Mouse (Mus musculus): ENCODE data around the gene Sobp. TPM values are rescaled to one million over a fixed set of nuclear protein-coding genes. Genes with fewer than 3 reads are reported as not detected.

The Sobp gene
- total RNA-seq, 4 experiments from 2014 or later: 4.1 to 6.4 (median 5.3) TPM

DNA sequence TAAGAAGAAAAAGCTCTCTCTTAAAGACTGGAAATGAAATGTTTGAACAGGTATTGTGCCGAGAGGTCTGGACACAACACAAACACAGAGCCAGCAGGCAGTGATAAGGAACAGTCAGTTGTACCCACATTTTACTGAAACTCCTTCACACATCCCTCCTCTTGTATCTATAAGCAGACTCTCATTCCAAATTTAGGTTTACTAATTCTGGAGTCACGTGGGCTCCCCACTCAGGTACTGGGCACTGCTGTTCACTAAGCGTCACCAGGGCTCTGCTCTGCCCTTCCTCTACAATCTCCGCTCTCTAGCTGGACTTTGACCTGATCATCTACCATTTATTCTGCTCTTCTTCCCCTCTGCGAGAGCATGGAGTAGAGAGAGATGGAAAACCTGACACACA, 15.4 kb downstream of the Sobp start:
- DNase-seq: no peak

DNA sequence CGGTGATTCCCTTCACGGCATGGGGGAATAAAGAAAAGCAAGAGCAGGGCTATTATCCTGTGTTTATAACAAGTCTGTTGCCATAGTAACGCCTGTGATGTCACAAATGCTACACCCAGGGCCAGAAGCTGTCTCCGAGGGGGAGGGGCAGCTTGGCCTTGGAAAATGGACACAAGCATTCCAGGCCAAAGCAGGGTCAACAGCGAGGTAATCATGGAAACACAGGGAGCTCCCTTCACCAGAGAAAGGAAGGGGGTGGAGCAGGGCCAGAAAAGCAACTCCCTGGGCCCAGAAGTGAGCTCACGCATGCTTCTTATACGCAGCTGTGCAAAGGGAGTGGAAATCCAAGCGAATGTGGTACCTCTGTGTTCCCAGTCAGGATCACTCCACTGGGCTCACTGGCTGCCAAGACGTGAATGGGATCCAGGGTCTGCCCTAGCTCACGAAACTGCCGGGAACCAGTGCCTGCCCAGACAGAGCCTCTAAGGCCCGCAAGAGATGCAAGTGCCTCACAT, 19.2 kb downstream of the Sobp start:
- DNase-seq: peak; percentile 65

DNA sequence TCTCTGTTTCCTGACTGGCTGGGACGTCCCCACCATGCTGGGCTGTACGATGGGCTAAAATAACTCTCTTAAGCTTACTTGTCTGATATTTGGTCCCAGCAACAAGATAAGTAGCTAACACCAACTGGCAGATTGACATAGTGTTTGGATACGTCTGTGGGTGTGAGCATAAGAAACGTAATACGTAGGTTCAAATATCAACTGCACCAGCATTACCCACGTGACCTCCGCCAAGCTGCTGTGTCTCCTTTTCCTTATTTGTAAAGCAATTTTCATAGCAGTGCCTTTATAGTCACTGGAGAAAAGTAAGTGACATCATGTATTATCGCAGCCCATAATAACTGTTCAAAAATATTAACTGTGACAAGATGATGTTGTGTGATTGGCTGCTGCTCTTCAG, 21.7 kb downstream of the Sobp start:
- DNase-seq: no peak

DNA sequence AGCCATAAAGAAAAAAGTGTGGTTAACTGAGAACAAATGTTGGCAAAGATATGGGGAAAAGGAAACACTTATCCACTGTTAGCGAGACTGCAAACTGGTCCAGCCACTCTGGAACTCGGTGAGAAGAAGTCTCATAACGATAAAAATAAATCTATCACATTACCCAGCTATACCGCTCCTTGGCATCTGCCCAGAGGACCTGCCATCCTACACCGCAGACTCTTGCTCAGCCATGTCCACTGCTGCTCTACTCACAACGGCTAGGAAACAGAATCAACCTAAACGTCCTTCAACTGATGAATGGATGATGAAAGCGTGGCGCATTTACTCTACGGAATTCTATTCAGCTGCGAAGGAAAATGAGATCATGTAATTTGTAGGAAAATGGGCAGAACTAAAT, 25.9 kb downstream of the Sobp start:
- DNase-seq: no peak

DNA sequence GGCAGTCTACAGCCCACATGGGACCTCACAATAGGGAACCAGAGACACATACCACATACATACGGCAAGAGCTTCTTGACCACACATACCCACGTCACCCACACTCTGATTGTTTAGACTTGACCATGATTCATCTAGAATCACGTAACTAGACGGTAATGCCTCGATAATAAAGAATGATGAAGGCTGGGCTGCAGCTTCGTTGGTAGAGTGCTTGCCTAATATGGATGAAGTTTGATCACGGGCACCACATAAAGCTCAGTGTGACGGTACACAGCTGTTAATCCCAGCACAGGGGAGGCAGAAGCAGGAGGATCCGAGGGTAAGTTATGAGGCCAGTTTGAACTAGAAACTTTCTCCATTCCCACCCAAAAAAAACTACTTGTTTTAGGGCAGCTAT, 31.2 kb downstream of the Sobp start:
- no peak for DNase-seq

DNA sequence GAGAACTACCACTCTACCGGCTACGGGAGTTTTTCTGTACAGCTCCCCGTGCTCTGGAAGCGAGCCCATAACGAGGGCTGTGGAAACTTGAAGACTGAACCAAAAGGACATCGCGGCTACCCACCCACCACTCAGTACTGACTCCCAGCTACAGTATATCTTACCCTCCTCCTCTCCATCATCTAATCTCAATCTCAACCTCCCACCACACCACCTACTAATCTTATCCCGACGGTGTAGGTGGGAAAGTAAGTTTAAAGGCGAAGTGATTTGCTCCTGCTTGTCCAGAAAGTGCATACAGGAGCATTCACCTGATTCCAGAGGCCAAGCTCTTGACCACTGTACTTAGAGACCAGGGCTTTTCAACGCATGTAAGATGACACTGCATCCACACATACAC, 40.3 kb downstream of the Sobp start:
- DNase-seq: no peak

DNA sequence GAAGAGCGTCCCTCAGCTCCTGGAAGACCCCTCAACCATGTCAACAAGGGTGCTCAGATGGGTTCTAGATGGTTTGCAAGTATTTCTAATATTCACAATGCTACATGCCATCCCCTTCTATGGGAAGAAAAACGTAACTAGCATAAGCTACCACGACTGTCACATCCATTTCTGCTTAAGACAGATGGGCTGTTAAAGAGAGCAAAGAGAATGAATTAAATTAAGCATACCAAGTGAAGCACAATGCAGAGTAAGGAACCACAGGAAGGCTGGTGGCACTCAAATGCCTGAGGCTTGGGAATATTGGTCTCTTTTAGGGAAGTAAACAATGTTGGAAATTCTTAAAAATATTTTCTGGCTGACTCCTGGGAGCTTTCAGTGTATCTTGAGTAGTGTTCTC, 45.6 kb downstream of the Sobp start:
- DNase-seq: no peak

DNA sequence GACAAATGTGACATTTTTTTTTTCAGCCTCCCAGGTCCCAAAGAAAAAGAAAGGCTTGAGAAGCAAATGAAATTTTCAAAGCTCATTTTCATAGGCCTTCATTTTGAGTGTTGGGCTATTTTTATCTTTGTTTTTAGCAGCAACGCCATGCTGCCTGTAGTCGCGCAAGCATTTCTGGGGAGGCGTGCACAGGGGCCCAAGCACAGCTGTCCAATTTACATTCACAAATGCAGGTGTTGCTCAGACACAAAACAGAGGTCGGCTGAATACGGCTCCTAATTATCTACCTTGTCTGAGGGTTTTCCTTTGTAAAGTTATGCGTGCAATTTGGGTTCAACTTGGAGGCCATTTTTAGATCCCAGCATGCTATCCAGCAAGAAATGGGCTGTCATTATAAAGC, 49.8 kb downstream of the Sobp start:
- DNase-seq: no peak

DNA sequence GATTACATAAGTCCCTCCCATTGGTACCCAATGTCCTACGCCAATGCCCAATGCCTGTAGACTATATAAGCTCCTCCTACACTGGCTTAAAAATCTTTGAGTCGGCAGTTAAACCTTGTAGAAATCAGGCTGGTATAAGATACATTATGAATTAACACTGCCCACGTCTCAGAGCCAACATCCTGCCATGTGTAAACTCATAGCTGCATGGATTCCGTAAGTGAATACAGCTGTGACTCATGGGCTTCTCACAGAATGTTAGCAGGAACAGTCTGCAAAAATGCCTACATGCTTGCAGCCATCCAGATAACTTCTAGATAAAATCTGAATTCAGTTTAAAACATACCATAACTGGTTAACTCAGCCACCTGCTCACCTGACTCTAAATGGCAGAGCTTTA, 50.2 kb downstream of the Sobp start:
- no peak for DNase-seq

DNA sequence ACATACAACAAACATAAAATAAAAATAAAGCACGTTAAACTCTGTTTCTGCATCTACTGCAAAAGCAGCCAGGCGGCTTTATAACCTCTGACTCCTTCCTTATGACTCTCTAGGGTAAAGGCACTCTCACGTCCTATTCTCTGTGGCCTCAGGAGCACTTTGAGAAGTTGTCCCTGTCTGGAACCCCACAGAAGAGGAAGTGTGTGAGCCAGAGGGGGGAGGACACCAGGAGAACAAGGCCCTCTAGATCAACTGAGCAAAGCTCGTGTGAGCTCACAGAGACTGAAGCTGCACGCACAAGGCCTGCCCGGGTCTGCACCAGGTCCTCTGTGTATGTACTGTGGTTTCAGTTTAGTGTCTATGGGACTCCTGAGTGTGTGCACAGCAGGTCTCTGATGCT, 50.9 kb downstream of the Sobp start:
- no peak for DNase-seq

DNA sequence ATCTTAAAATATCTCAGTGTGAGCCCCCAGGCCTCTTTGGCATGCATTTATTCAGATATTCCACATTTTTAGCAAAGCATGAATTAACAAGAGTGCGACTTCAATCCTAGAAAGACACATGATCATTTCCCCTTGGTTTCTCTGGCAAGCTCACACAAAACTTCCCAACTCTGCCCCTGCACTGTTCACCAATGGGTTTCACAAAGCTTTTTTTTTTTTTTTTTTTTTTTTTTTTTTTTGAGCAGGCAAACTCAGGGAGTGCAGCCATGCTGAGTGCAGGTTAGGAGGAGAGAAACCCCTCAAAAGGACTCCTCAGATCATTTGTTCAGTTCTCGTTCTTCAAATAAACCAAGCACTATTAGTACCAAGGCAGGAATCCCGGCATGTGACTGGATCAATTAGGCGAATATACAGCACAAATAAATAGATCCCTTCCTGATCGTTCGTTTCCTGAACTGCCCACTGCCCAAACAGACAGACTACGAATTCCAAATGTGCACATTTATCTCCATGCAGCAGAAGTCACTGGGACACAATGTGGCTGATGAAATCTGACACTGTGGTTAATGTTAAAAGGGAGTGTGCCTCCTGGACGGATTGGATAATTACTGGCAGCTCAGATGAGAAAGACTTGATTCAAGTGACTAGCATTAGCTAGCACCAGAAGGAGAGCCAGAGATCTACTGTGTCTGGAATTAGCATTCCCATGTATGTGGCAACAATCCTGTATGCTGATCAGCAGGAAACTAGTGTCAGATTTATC, 53.5 kb downstream of the Sobp start:
- DNase-seq: no peak

DNA sequence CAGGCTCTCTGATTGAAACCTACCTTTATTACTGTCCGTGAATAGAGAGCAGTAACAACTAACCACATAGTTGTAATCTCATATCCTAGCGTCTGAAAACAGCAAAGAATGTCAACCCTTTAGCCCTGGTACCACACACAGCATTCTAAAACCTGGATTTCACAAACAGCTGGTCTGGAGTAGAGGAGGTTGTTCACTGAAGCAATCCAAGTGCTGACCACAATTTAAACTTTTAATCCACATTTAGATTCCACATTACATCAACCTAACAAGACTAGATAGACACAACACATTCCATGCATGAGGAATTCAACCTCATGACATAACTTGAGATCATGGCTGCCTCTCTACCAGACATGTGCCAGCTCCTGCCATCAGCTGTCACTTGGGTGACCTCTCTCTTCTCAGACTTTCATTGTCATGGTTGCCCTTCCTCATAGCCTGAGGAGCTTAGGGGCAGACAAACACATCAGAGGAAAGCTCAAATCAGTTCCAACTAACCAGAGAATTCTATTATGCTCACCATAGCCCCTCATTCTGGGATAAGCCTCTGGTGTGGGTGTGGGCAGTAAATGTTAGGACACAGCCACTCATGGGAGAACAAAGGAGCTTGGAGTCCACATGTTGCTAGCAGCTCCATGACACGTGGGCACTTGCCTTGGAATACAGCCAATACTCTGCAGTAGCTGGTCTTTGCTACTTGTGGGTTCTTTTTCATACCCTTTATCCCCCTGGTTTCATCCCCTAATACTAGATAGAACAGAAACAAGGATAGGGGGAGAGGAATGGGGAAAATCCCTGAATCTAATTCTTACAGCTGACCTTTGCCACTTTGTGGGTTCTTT, 58.0 kb downstream of the Sobp start:
- no peak for DNase-seq

DNA sequence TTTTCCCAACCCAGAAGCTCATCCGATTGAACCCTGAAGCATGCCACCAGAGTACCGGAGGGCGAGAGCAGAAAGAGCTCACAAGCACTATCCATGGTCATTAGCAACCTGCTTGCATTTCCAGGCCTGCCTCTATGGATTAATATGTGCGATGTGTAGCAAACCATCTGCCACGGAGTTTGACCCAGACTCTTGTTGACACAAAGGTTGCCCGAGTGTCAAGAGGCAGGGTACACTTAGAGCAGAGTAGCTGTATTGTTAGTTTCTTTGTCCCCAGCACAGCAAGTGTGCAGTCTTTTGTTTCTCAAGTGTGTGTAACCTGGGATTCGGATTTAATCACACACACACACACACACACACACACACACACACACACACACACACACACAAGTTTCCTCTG, 62.0 kb downstream of the Sobp start:
- DNase-seq: no peak

DNA sequence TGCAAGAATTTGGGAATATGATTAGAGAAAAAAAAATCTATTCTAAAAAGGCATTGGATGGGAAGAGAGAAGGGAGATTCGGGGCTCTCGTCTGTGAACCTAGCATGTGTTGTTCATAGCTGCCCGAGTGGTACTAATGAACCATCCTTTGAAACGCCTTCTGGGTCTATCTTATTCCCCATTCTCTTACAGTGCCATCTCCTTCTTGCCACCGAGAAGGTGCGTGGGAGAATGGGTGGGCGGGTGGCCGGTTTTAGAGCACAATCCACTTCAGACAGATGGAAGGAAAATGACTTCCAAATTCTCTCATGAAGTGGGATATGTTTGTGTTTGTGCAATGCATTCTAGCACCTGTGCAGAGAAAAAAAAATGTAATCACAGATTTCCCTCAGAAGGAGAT, 67.7 kb downstream of the Sobp start:
- DNase-seq: no peak

DNA sequence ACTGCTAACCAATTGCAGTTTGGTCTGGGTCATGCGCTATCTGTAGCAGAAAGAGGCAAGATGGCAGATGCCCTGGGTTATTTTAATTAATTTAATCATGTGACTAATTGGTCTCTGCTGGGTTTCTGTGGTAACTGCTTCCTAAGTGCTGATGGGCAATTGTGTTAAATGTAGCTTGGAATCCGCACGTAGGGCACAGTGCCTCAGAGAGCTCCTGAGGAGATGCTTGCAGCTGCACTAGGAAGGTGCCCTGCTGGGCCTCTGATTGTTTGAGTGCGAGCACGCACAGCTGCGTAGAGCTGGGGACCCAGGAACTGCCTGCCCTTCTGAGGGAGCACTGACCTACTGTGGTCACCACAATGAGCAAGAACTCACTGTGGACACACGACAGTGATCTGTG, 68.1 kb downstream of the Sobp start:
- DNase-seq: no peak

DNA sequence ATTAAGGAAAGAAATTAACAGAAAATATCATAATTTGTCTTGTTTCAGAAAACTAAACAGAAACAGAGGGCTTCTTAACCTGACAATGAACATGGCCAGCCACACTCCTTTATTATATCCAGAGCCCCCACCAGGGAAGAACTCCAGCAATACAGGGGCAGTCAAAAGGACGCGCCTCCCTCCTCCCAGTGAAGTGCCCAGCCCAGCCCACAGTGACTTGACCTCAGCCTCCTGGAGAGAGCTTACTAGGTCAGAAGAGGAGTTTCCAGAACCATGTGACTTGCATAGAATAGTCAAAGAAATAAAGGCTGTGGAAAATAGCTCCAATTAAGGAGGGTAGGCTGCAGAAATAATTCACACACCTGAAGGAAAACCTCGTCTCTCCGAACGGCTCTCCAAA, 73.8 kb downstream of the Sobp start:
- no peak for DNase-seq

DNA sequence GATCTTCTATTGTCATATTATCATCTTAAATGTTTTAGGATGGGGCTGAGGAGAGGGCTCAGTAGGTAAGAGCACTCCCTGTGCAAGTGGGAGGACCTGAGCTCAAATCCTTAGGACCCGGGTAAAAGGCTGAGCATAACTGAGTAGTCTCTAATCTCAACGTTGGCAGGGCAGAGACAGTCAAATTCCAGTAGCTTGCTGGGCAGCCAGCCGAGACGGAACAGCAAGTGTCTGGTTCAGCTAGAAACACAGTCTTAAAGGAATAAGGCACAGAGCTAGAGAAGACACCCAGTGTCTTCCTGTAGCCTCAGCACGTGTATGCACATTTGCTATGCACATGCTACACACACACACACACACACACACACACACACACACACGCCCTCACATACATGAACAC, 75.1 kb downstream of the Sobp start:
- DNase-seq: no peak

DNA sequence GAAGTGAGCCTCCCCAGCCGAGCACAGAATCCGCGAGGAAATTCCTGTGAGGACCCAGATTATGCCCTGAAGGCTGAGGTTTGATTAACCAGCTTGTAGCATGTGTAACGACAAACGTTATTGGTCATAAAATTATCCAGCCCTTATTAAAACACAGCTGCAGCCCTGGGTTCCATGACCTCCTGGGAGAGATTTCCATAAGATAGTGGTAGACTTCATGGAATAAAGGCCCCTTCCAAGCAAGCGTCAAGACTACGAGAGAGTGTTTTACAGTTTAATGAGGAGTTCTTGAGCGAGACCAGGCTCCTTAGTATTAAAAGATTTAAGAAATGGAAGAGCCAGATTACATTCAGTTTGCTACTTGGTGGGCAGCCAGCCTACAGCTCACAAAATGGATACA, 76.6 kb downstream of the Sobp start:
- DNase-seq: no peak

DNA sequence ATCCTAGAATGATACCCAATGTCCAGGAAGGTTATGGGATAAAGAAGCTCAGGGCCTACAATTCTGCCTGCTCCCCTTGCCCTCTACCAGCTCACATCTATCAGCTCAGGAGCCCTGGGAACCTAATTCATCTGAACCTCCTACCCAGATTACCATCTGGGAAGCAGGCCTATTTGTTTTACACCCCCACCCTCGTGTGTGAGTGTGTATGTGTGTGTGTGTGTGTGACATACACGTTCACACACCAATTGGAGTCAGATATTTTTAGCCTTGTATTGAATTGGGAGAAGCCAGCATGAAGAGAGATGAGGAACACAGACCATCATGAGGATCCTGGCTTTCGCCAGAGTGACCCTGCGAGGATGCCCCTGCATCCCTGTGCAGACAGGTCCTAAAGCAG, 77.7 kb downstream of the Sobp start:
- no peak for DNase-seq

DNA sequence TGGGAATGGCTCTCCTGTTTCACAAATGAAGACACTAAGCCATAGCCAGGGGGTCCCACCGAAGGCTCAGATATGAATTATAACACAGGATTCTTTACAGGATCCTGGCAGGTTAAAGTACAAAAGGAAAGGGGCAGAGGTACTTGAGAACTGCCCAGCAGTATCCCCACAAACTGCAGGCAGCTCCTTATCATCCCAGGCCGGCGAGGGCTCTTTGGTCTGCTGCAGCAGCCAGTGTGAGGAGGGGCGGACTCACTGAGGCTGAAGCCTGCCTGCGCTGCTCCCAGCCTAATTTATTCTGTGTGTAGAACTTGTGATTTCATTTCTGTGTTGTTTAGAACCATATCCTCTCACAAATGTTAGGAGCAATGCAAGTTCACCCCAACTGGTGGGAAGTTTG, 79.8 kb downstream of the Sobp start:
- no peak for DNase-seq

DNA sequence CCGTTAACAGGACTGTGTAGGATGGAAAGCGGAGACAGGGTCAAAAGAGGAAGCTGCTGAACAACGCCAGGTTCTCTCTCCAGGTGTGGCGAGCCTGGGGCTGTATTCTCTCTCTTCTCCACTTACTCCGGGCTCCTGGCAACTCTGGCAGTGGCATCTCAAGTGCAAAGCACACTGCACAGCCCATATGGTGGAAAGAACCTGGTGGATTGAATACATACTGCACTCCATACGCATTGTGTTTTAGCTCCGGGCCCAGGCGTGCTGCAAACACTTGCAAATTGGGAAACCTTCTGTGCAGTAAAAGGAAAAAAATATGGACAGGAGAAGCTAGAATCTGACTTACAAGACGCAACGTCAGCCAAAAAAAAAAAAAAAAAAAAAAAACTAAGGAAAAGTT, 80.9 kb downstream of the Sobp start:
- DNase-seq: no peak

DNA sequence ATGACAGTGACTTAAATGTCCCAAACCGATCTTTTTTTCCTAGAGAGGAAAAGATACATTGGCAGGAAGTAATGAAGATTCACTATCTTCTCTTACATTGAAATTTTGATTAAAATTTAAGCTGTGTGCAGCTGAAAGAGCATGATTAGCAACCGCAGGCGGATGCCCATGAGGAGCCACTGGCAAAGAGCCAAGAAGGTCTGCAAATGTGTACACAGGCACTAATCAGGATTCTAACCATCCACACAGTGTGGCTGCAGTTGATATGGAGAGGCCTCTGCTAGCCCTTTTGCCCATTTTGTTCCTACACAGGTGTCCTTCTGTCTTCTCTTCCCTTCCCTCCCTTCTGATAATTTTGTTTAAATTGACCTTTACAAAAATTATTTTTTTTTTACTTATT, 84.3 kb downstream of the Sobp start:
- no peak for DNase-seq

DNA sequence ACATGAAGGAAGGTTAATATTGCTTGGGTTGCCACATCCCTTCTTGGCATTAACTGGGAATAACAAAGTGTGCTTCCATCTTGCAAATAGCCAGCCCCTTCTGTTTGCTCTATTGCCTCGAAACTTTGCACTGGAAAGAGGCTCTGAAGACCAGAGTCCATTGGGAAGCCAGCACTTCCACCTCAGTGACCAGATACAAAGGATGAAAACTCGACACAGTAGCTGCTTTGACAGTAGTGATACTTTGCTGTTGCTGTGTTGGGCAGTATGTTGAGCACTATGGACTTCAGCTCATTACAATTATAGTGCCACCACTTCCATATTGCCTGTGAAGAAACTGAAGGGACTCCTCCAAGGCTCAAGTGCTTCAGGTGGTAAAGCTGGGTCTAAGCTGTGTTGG, 86.9 kb downstream of the Sobp start:
- no peak for DNase-seq

DNA sequence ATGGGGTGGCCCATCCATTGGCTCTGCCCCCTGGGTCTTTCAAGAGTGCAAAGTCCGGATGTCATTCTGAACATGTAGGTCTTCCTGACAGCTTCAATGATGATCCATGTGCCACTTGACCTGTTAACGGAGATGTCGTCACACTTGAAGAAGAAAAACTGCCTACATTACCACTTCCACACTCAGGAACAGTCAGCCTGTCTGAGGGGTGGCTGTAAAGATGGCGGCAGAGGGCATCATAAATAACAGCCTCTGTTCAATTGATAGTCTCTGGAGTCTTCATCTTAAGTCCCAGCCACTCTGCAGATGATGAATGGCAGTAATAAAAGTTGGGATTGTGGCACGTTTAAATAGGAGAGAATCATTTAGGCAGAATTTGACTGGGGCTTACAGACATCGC, 87.4 kb downstream of the Sobp start:
- DNase-seq: no peak

Data from adrenal gland, adult 8-10 months (tissue).